Mouse (Mus musculus): ENCODE measurements at regions not wholly inside any gene's neighbourhood (a gene's known extent, or its start where the extent isn't known, plus 50 kb on each side); places are given as distances from the start of the nearest gene placed in this dataset.

- no peak for TF ChIP-seq GABPA (IDR thresholded peaks at IDR 0.05; ENCODE audit: low read depth, low read length)
- no peak for TF ChIP-seq MAX (IDR thresholded peaks at IDR 0.05; ENCODE audit: low read length)
- no peak for TF ChIP-seq MAZ (IDR thresholded peaks at IDR 0.05; ENCODE audit: low read depth, low read length)
- TF ChIP-seq E2F4 (IDR thresholded peaks at IDR 0.05; ENCODE audit: borderline replicate concordance, low read depth, low read length) = no peak
- TF ChIP-seq HCFC1 (IDR thresholded peaks at IDR 0.05; ENCODE audit: low read depth, low read length) = no peak
- no peak for TF ChIP-seq POLR2A (IDR thresholded peaks at IDR 0.05; ENCODE audit: control insufficient read depth in 1 of 2, insufficient read depth in 1 of 2, low read depth in 1 of 2, low read length in 2 of 2, poor library complexity in 1 of 2)
- TF ChIP-seq POLR2AphosphoS2 (IDR thresholded peaks at IDR 0.05; ENCODE audit: low read length) = no peak
- no peak for TF ChIP-seq CHD2 (IDR thresholded peaks at IDR 0.05; ENCODE audit: low read length)
- no peak for TF ChIP-seq ELF1 (IDR thresholded peaks at IDR 0.05; ENCODE audit: low read depth, low read length)
- TF ChIP-seq ZKSCAN1 (IDR thresholded peaks at IDR 0.05; ENCODE audit: low read depth, low read length) = no peak
- no peak for TF ChIP-seq KAT2A (conservative IDR thresholded peaks at IDR 0.05; ENCODE audit: low read depth, low read length)
- TF ChIP-seq JUND (IDR thresholded peaks at IDR 0.05; ENCODE audit: low read depth, low read length) = no peak
- TF ChIP-seq USF2 (IDR thresholded peaks at IDR 0.05; ENCODE audit: borderline replicate concordance in 1 of 2, insufficient read depth in 1 of 2, low read depth in 1 of 2, low read length in 2 of 2) = no peak
- no peak for TF ChIP-seq ZNF384 (IDR thresholded peaks at IDR 0.05; ENCODE audit: low read depth, low read length)
- TF ChIP-seq SMC3 (IDR thresholded peaks at IDR 0.05; ENCODE audit: low read depth, low read length) = no peak
- no peak for TF ChIP-seq NELFE (IDR thresholded peaks at IDR 0.05; ENCODE audit: low read depth, low read length)
- no peak for TF ChIP-seq ZC3H11A (IDR thresholded peaks at IDR 0.05; ENCODE audit: low read depth, low read length)
- no peak for TF ChIP-seq ZMIZ1 (IDR thresholded peaks at IDR 0.05; ENCODE audit: low read depth, low read length)
- Histone ChIP-seq H3K27ac (ENCODE audit: control insufficient read depth, low read depth, low read length) (no peak overlapping the region), H3K9ac (ENCODE audit: control insufficient read depth, low read depth, low read length, poor library complexity, severe bottlenecking) (no peak overlapping the region), H3K9me3 (replicated peaks; ENCODE audit: insufficient read depth, low read length) (no peaks in the 10 kb centered on the region), H3K4me1 (ENCODE audit: control insufficient read depth in 1 of 2, insufficient read depth in 2 of 2, low read length in 2 of 2) (no peaks in the 10 kb centered on the region), H3K27me3 (ENCODE audit: control insufficient read depth in 1 of 2, insufficient read depth in 2 of 2, low read length in 2 of 2) (no peaks in the 10 kb centered on the region), H3K79me2 (ENCODE audit: control insufficient read depth, insufficient read depth, low read length, poor library complexity) (no peaks in the 10 kb centered on the region), H3K36me3 (ENCODE audit: control insufficient read depth in 1 of 2, insufficient read depth in 2 of 2, low read length in 2 of 2) (no peaks in the 10 kb centered on the region), H3K4me3 (ENCODE audit: control insufficient read depth in 1 of 2, insufficient read depth in 1 of 2, low read depth in 2 of 2, low read length in 2 of 2) (no peak overlapping the region)
- no peak for DNase-seq (ENCODE audit: low read depth, low spot score)
These were observed 972.4 kb upstream of the Ctnnd2 start for GRCm38 (mm10) chr15:29199988-29200387.

GRCm38 (mm10) chr15:29223667-29224066, 948.7 kb upstream of the Ctnnd2 start:
- H3K9me3 ChIP-seq (replicated peaks; ENCODE audit: insufficient read depth, low read length) = no peaks in the 10 kb centered on the region
- no peak overlapping the region for H3K27ac ChIP-seq (ENCODE audit: control insufficient read depth, low read depth, low read length)
- H3K9ac ChIP-seq (ENCODE audit: control insufficient read depth, low read depth, low read length, poor library complexity, severe bottlenecking) = no peak overlapping the region
- no peaks in the 10 kb centered on the region for H3K27me3 ChIP-seq (ENCODE audit: control insufficient read depth in 1 of 2, insufficient read depth in 2 of 2, low read length in 2 of 2)
- H3K79me2 ChIP-seq (ENCODE audit: control insufficient read depth, insufficient read depth, low read length, poor library complexity) = no peaks in the 10 kb centered on the region
- no peak for DNase-seq (ENCODE audit: low read depth, low spot score)
- H3K36me3 ChIP-seq (ENCODE audit: control insufficient read depth in 1 of 2, insufficient read depth in 2 of 2, low read length in 2 of 2) = no peaks in the 10 kb centered on the region
- H3K4me3 ChIP-seq (ENCODE audit: control insufficient read depth in 1 of 2, insufficient read depth in 1 of 2, low read depth in 2 of 2, low read length in 2 of 2) = no peak overlapping the region
- no peak for TF ChIP-seq HCFC1 (IDR thresholded peaks at IDR 0.05; ENCODE audit: low read depth, low read length)
- TF ChIP-seq RCOR1 (IDR thresholded peaks at IDR 0.05; ENCODE audit: low read depth, low read length) = no peak
- TF ChIP-seq E2F4 (IDR thresholded peaks at IDR 0.05; ENCODE audit: borderline replicate concordance, low read depth, low read length) = no peak
- TF ChIP-seq MEF2A (IDR thresholded peaks at IDR 0.05; ENCODE audit: extremely low read depth, insufficient replicate concordance, low read depth, low read length, poor library complexity, severe bottlenecking) = no peak
- no peak for TF ChIP-seq ELF1 (IDR thresholded peaks at IDR 0.05; ENCODE audit: low read depth, low read length)
- no peak for TF ChIP-seq GABPA (IDR thresholded peaks at IDR 0.05; ENCODE audit: low read depth, low read length)
- TF ChIP-seq SIN3A (IDR thresholded peaks at IDR 0.05; ENCODE audit: low read length) = no peak
- no peak for TF ChIP-seq TBP (IDR thresholded peaks at IDR 0.05; ENCODE audit: low read depth, low read length)
- TF ChIP-seq POLR2A (IDR thresholded peaks at IDR 0.05; ENCODE audit: control insufficient read depth in 1 of 2, insufficient read depth in 1 of 2, low read depth in 1 of 2, low read length in 2 of 2, poor library complexity in 1 of 2) = no peak
- TF ChIP-seq UBTF (IDR thresholded peaks at IDR 0.05; ENCODE audit: borderline replicate concordance, insufficient read depth, low read depth, low read length) = no peak
- no peak for TF ChIP-seq TCF12 (IDR thresholded peaks at IDR 0.05; ENCODE audit: low read depth, low read length)
- TF ChIP-seq CHD2 (IDR thresholded peaks at IDR 0.05; ENCODE audit: low read length) = no peak
- no peak for TF ChIP-seq MAFK (IDR thresholded peaks at IDR 0.05; ENCODE audit: borderline replicate concordance, low read depth, low read length)
- no peak for TF ChIP-seq NELFE (IDR thresholded peaks at IDR 0.05; ENCODE audit: low read depth, low read length)
- no peaks in the 10 kb centered on the region for H3K4me1 ChIP-seq (ENCODE audit: control insufficient read depth in 1 of 2, insufficient read depth in 2 of 2, low read length in 2 of 2)
